Mouse (Mus musculus): ENCODE results near the gene Olfr502.
"Not testable (repeated sequence)": the region's sequence is repeated elsewhere in the genome, so short reads cannot be mapped to it uniquely, and the experiment has no call there.

Olfr502 gene

GRCm38 (mm10) chr7:108524965-108525364 lies at the start of gene Olfr502:
Gene Olfr502, minus strand, starts transcription at chr7:108525065.
- no peak for DNase-seq (ENCODE audit: low spot score)

GRCm38 (mm10) chr7:108565693-108566092 lies 40.8 kb upstream of the Olfr502 start, which contains the start of gene Olfr504:
Gene Olfr504, minus strand, starts transcription at chr7:108565793.
- no peak for DNase-seq (ENCODE audit: low spot score)

GRCm38 (mm10) chr7:108544227-108544626 lies 19.4 kb upstream of the Olfr502 start, which contains the start of gene Olfr503:
Gene Olfr503, plus strand, starts transcription at chr7:108544527.
- not testable (repeated sequence) for DNase-seq (ENCODE audit: low spot score)

GRCm38 (mm10) chr7:108542416-108542815 lies 17.6 kb upstream of the Olfr502 start:
- no peak for DNase-seq (ENCODE audit: low spot score)
